Mouse (Mus musculus) limb, embryonic 13.5 days (tissue): ENCODE results near the gene Fam19a2. TPM values are rescaled to one million over a fixed set of nuclear protein-coding genes. Genes with fewer than 3 reads are reported as not detected.

Source experiments
- ATAC-seq: fragments of 200-750 bp; cut with Nextera tagmentation; 2 replicates; pipeline ENCODE4 v1.8.0; 2017; ENCODE audit warnings: low read depth, moderate number of reproducible peaks, moderate TSS enrichment; ENCODE audit not compliant: low FRiP score
- H3K27ac ChIP-seq: fragments of 300-500 bp; sonication (generic); 2 replicates; pipeline ENCODE4 v1.5.1; 2015; ENCODE audit warnings: inconsistent platforms, mild to moderate bottlenecking, moderate library complexity
- H3K27me3 ChIP-seq: fragments of 300-500 bp; sonication (generic); 2 replicates; pipeline ENCODE4 v1.6.1; 2015; ENCODE audit warnings: mild to moderate bottlenecking, inconsistent platforms
- H3K36me3 ChIP-seq: fragments of 300-500 bp; sonication (generic); 2 replicates; pipeline ENCODE4 v1.6.1; 2015; ENCODE audit warnings: inconsistent platforms, mild to moderate bottlenecking, moderate library complexity
- H3K4me1 ChIP-seq: fragments of 300-500 bp; sonication (generic); 2 replicates; pipeline ENCODE4 v1.6.1; 2015; ENCODE audit warnings: inconsistent platforms
- H3K4me2 ChIP-seq: fragments of 300-500 bp; sonication (generic); replicated peaks from 2 replicates; pipeline ENCODE4 v1.6.1; 2015; ENCODE audit warnings: inconsistent platforms, mild to moderate bottlenecking, moderate library complexity
- H3K4me3 ChIP-seq: fragments of 300-500 bp; sonication (generic); 2 replicates; pipeline ENCODE4 v1.5.1; 2015; ENCODE audit warnings: moderate library complexity, mild to moderate bottlenecking, inconsistent platforms
- H3K9ac ChIP-seq: fragments of 300-500 bp; sonication (generic); 2 replicates; pipeline ENCODE4 v1.6.1; 2015; ENCODE audit warnings: mild to moderate bottlenecking, inconsistent platforms
- H3K9me3 ChIP-seq: fragments of 300-500 bp; sonication (generic); 2 replicates; pipeline ENCODE4 v1.6.1; 2016; ENCODE audit warnings: inconsistent platforms
- WGBS: fragments of 180-500 bp; shearing (Covaris S2); methylation state at CpG from one replicate; pipeline ENCODE4 v1.1.7; 2015; 5-methylcytosine and 5-hydroxymethylcytosine counted together
- polyA plus RNA-seq: library from polyadenylated mRNA; unstranded; fragments of >200 nt; fragmentation: Nextera tagmentation; extraction: Ambion mirVana; gene quantifications from 2 replicates; pipeline ENCODE4 v1.2.1, GENCODE M21; 2015

Fam19a2 gene
- polyA plus RNA-seq, 1 experiment from 2014 or later: 8.0 TPM

DNA sequence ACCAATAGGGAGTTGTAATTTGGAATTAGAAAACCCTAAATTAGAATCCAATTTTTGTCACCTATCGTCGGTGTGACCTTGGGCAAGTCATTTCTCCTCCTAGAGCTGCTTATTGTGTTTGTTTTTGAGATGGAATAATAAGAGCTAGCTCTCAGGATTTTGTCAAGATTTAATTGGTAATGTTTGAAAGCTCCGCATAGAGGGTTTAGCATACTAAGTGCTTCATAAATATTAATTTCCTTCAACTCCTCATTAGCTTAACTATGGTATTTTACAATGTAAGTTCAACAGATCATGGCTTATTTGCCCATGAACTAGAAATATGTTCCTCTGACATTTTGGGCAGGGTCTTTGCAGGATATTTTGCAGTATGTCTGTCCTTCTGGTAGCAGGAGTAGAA, 62.5 kb downstream of the Fam19a2 start:
- no peak for ATAC-seq
- Histone ChIP-seq H3K27me3 (no peaks in the 10 kb centered on the region), H3K9ac (no peak overlapping the region), H3K36me3 (no peaks in the 10 kb centered on the region), H3K4me3 (no peak overlapping the region), H3K4me2 (no peak overlapping the region), H3K27ac (no peak overlapping the region), H3K4me1 (no peaks in the 10 kb centered on the region), H3K9me3 (no peaks in the 10 kb centered on the region)
- 94% methylated on average over 3 of the region's 3 CpGs for WGBS

DNA sequence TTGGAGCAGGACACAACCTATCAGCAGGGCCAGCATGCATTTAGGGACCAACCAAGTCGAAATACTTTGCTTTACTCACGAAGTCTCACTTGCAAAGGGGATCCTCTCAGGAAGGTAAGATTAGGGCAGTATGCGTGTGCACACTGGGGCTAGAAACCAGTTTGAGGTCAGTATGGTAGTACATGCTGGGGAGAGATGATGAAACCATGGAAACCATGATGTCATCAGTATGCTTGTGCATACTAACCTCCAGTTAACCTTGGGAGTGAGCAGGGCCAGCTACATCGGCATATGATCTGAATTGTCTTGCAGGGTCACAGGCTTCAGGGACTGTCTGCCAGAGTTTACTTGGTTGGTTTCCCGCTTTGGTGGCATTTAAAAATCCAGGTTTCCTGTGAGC, 77.5 kb downstream of the Fam19a2 start:
- no peak for ATAC-seq
- Histone ChIP-seq H3K4me1 (no peaks in the 10 kb centered on the region), H3K27ac (no peak overlapping the region), H3K4me2 (no peak overlapping the region), H3K9me3 (no peaks in the 10 kb centered on the region), H3K27me3 (no peaks in the 10 kb centered on the region), H3K9ac (no peak overlapping the region), H3K4me3 (no peak overlapping the region), H3K36me3 (no peaks in the 10 kb centered on the region)
- 80% methylated on average over 5 of the region's 5 CpGs for WGBS

DNA sequence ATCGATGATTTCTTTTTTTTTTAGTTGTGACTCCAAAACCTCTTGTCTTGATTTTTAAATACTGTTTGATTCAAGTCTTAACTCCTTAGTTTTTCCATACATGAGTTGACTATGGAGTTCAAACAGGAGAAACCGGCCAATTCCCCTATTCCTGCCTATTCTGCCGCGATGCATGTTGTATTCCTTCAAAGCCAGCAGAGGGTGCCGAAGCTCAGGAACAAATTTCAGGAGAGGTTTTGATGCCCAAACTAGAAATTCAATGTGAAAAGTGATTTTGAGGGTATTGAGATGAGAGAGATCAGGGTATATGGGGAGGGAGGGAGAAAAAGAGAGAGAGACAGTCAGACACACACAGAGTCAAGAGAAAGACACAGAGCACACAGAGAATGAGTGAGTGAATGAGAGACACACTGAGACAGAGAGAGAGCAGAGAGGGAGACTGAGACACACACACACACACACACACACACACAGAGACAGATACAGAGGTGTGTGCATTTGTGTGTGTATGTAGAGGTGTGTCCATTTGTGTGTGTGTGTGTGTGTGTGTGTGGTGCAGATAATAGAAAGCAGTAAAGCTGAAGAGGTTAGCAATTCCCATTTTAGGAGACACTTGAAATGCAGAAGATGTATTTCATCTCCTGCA, 78.9 kb downstream of the Fam19a2 start:
- ATAC-seq: no peak
- Histone ChIP-seq H3K9ac (no peak overlapping the region), H3K27ac (no peak overlapping the region), H3K4me3 (no peak overlapping the region), H3K36me3 (no peaks in the 10 kb centered on the region), H3K9me3 (no peaks in the 10 kb centered on the region), H3K27me3 (no peaks in the 10 kb centered on the region), H3K4me1 (no peaks in the 10 kb centered on the region), H3K4me2 (no peak overlapping the region)
- WGBS: 19% methylated on average over 5 of the region's 5 CpGs

DNA sequence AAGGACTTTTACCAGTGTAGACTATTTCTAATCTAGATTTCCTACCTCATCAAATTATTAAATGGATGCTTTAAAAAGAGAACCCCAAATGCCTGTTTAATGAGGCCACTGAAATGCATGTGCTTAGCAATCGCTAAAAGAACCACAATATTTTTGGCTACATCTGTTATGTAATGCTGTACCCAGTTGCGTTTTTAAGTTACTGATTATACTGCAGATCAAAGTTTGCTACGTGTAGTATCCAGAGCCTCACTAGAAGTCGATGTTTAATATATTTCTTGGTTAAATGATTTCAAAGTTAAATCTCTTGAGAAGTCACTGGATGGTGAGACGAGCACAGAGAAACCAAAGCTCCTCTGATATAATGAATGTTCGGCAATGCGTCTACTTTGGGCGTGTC, 82.5 kb downstream of the Fam19a2 start:
- Histone ChIP-seq H3K9me3 (no peaks in the 10 kb centered on the region), H3K36me3 (no peaks in the 10 kb centered on the region), H3K4me1 (no peaks in the 10 kb centered on the region), H3K27ac (no peak overlapping the region), H3K4me2 (no peak overlapping the region), H3K9ac (no peak overlapping the region), H3K4me3 (no peak overlapping the region), H3K27me3 (no peaks in the 10 kb centered on the region)
- ATAC-seq: no peak
- WGBS: 92% methylated on average over 8 of the region's 8 CpGs

DNA sequence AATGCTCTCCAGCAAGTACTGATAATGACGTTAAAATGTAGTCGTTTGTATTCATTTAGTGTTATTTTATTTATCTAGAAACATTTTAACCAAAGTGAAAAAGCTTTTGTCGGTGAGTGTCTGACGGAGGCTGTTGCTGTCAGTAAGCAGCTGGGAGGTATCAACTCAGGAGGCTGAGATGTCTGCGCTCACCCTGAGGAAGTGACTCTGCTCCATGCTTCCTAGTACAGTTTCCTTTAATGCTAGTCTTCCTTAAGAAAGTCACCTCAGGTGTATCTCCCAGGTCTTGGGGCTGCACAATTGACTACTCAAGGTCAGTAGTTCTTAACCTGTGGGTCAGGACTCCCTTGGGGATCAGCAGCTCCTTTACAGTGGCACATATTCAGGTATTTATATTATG, 89.9 kb downstream of the Fam19a2 start:
- no peak overlapping the region for H3K27ac ChIP-seq
- H3K27me3 ChIP-seq: no peaks in the 10 kb centered on the region

DNA sequence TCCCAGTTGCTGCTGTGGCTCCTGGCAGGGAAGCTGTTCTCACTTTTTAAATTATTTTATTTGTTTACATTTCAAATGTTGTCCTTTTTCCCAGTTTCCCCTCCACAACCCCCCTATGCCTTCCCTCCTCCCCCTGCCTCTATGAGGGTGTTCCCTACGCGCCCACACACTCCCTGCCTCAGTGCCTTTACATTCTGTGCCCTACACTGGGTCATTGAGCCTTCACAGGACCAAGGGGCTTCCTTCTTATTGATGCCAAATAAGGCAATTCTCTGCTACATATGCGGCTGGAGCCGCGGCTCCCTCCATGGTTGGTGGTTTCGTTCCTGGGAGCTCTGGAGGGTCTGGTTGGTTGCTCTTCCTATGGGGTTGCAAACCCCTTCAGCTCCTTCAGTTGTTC, 93.2 kb downstream of the Fam19a2 start:
- no peak overlapping the region for H3K9ac ChIP-seq
- H3K27ac ChIP-seq: no peak overlapping the region
- no peaks in the 10 kb centered on the region for H3K9me3 ChIP-seq
- H3K4me1 ChIP-seq: no peaks in the 10 kb centered on the region
- WGBS: 87% methylated on average over 6 of the region's 6 CpGs
- H3K27me3 ChIP-seq: no peaks in the 10 kb centered on the region
- H3K36me3 ChIP-seq: no peaks in the 10 kb centered on the region
- no peak overlapping the region for H3K4me2 ChIP-seq
- ATAC-seq: no peak
- H3K4me3 ChIP-seq: no peak overlapping the region

More for the DNA sequence above, 89.9 kb downstream of the Fam19a2 start:
- Histone ChIP-seq H3K4me2 (no peak overlapping the region), H3K4me3 (no peak overlapping the region), H3K9ac (no peak overlapping the region), H3K9me3 (no peaks in the 10 kb centered on the region), H3K36me3 (no peaks in the 10 kb centered on the region), H3K4me1 (no peaks in the 10 kb centered on the region)
- no peak for ATAC-seq
- WGBS: 89% methylated on average over 5 of the region's 5 CpGs

DNA sequence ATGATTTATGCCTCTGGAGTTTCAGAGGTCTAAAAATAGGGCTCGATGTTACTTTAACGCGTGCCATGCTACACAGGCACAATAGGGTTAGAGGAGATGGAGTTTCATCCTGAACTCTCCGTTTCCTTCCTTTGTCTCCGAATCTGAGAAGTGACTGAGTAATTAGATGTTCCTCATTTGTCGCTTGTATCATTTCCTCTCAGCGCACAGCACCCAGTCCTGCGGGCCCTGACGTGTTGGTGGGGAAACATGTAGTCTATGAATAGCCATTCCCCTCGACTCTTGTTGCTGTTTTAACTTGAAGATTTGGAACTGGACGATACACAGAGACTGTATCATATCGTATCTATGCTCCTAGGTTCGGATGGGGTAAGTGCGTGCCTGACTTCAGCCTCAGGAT, 96.7 kb downstream of the Fam19a2 start:
- Histone ChIP-seq H3K4me3 (no peak overlapping the region), H3K4me2 (no peak overlapping the region), H3K27ac (no peak overlapping the region), H3K27me3 (no peaks in the 10 kb centered on the region), H3K4me1 (no peaks in the 10 kb centered on the region), H3K9me3 (no peaks in the 10 kb centered on the region), H3K36me3 (no peaks in the 10 kb centered on the region), H3K9ac (no peak overlapping the region)
- 72% methylated on average over 14 of the region's 14 CpGs for WGBS
- no peak for ATAC-seq

DNA sequence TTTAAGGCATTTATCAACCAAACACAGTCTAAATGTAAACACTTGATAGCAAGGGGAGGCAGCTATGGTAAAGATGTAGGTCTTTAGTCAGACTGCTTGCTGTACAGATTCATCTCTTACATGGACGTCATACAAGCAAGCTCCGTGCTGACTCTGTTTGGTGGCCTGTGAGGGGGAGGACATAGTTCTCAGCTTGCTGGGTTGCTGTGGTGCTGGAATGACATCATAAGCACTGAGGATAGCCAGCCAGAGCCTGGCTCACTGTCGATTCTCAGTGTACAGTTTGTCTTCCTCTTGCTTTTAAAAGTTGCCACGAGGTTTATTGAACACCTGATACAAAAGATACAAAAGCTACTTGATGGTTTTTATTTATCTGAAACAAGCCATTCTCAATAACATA, 100.8 kb downstream of the Fam19a2 start:
- H3K9ac ChIP-seq: no peak overlapping the region
- no peaks in the 10 kb centered on the region for H3K4me1 ChIP-seq
- no peaks in the 10 kb centered on the region for H3K9me3 ChIP-seq
- H3K27ac ChIP-seq: no peak overlapping the region
- no peaks in the 10 kb centered on the region for H3K27me3 ChIP-seq
- ATAC-seq: no peak
- no peaks in the 10 kb centered on the region for H3K36me3 ChIP-seq
- no peak overlapping the region for H3K4me2 ChIP-seq
- WGBS: 77% methylated on average over 4 of the region's 4 CpGs
- H3K4me3 ChIP-seq: no peak overlapping the region

DNA sequence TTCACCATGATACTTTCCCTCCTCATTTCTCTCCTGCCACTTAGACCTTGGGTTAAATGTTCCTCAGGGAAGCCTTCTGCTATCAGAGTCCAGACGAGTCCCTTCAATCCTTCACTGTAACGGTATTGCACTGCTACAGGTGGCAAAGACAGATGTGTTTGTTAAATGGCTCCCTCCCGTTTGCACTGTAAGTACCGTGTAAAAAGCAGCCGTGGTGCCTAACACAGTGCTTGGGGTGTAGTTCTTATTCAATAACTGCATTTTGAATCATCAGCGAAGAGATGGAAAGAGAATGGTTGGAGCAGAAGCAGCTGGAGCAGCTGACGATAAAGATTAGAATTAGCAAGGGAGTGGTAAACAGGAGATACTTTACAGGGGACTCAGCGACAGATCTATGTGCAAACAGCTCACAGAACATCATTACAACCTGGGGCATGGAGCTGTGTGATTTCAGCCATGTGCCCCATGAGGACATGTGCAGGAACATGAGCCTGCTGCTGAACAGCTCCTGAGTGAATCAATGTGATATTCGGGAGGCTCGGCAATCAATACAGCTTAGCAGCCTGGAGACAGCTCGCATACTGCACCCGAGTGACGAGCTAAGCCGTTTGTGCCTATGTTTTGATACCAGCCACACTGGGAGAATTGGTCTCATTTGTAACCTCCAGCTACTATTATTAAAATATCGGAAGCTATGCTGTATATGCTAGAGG, 103.5 kb downstream of the Fam19a2 start:
- ATAC-seq: no peak
- H3K36me3 ChIP-seq: no peaks in the 10 kb centered on the region
- no peak overlapping the region for H3K4me3 ChIP-seq
- 76% methylated on average over 15 of the region's 15 CpGs for WGBS
- H3K27me3 ChIP-seq: no peaks in the 10 kb centered on the region
- H3K27ac ChIP-seq: no peak overlapping the region
- no peaks in the 10 kb centered on the region for H3K9me3 ChIP-seq
- no peaks in the 10 kb centered on the region for H3K4me1 ChIP-seq
- no peak overlapping the region for H3K9ac ChIP-seq
- H3K4me2 ChIP-seq: no peak overlapping the region

DNA sequence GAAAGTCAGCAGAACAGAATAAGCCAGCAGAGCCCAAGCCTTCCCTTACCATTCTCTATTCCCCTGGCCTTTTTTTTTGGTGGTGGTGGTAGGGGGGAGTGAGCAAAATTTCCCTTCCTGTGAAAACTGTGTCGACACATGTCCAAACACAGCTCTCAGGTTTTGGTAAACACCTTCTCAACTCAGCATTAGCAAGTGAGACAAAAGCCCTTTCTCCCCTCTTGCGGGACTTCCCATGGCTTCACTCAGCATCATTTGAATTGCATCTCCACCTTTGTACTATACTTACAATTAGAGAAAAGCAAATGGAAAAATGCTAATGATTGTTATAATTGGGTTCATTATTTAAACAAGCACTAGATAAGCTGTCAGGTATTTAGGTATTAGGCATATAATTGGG, 119.5 kb downstream of the Fam19a2 start:
- Histone ChIP-seq H3K4me1 (no peaks in the 10 kb centered on the region), H3K9ac (no peak overlapping the region), H3K4me3 (no peak overlapping the region), H3K27ac (no peak overlapping the region), H3K4me2 (no peak overlapping the region), H3K9me3 (no peaks in the 10 kb centered on the region; the same call in 1 of the 2 replicates), H3K36me3 (no peaks in the 10 kb centered on the region), H3K27me3 (no peaks in the 10 kb centered on the region)
- ATAC-seq: no peak
- WGBS: 67% methylated on average over 2 of the region's 2 CpGs

DNA sequence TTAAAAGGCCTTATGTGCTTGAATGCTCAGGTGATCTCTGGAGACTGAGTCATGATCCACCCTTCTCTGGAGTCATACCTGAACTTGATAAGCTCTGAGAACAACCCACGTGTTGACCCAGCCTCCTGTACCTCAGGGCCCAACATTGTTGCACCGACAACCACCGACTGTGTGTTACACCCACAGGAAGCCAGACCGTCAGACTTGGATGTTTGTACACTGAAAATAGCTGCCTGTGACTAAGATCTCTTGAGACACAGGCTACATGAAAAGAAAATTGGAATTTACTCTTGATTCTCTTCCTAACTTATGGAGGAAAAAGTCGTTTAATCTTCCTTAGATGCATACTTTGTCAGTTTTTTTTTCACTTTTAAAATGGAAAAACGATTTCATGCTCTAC, 121.8 kb downstream of the Fam19a2 start:
- Histone ChIP-seq H3K4me2 (no peak overlapping the region), H3K27me3 (no peaks in the 10 kb centered on the region), H3K4me1 (no peaks in the 10 kb centered on the region), H3K36me3 (no peaks in the 10 kb centered on the region), H3K9ac (no peak overlapping the region), H3K27ac (no peak overlapping the region), H3K9me3 (no peaks in the 10 kb centered on the region; the same call in 1 of the 2 replicates), H3K4me3 (no peak overlapping the region)
- no peak for ATAC-seq
- WGBS: 78% methylated on average over 6 of the region's 6 CpGs

DNA sequence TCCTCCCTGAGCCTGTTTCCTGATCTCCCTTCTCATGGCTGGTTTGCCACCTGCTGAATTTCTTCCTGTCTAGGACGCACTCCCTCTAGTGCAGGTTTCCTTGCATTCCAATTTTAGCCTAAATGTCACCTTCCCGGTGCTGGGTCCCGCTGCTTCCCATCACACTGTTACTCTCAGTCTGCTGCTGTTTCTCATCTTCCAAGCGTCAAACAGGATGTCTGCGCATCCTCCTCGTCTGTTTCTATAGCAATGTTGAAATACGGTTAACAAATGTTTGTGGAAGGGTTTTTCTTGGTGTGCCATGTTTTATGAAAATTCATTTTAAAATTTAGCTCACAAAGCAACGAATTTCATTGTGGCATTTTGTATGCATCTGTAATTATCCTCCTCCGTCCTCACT, 131.6 kb downstream of the Fam19a2 start:
- Histone ChIP-seq H3K9ac (no peak overlapping the region), H3K27ac (no peak overlapping the region), H3K4me1 (no peaks in the 10 kb centered on the region), H3K4me3 (no peak overlapping the region), H3K4me2 (no peak overlapping the region), H3K9me3 (no peaks in the 10 kb centered on the region), H3K36me3 (no peaks in the 10 kb centered on the region), H3K27me3 (peaks cover 5% of the 10 kb centered on the region; the same call in 1 of the 2 replicates)
- ATAC-seq: no peak
- WGBS: 69% methylated on average over 9 of the region's 9 CpGs

DNA sequence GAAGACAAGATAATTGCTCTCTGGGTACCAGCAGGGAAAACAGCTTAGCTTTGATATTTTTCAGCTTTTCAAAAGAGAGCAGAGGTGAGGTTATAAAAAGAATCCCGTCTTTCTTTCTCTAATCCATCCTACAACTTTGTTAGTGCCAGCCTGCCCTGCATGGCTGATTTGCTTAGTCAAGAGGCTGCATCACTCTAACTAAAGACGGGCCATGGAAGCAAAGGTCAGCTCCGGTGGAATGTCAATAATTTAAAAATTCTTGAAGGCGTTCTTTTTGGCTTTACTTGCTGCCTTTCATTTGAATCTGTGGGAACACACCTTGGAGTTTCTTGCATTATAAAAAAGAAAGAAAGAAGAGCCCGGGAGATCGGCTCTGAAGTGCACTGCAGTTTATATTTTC, 134.3 kb downstream of the Fam19a2 start:
- Histone ChIP-seq H3K9me3 (no peaks in the 10 kb centered on the region), H3K4me1 (no peaks in the 10 kb centered on the region), H3K4me2 (no peak overlapping the region), H3K27me3 (peaks cover 5% of the 10 kb centered on the region; the same call in 1 of the 2 replicates), H3K4me3 (no peak overlapping the region), H3K36me3 (no peaks in the 10 kb centered on the region), H3K9ac (no peak overlapping the region), H3K27ac (no peak overlapping the region)
- 67% methylated on average over 6 of the region's 6 CpGs for WGBS
- ATAC-seq: no peak
